Mouse (Mus musculus) R1 (cell line): Measurements from ENCODE around the gene 3110070M22Rik.
A peak's percentile ranks its signal among the peaks of the same experiment; 100 is the strongest.
"Not testable (repeated sequence)": the region's sequence is repeated elsewhere in the genome, so short reads cannot be mapped to it uniquely, and the experiment has no call there.

Experiments used
- DNase-seq: peaks from one replicate; pipeline ENCODE4 v3.0.0-alpha.2; 2018; ENCODE audit warnings: low read depth, low spot score

The 3110070M22Rik gene

GRCm38 (mm10) chr13:119487880-119488580, at the start of gene 3110070M22Rik, which contains the start of gene Tmem267:
TSS of gene 3110070M22Rik (minus strand) at chr13:119488383.
TSS of gene Tmem267 (plus strand) at chr13:119488039.
- DNase-seq = peak; percentile 81

DNA sequence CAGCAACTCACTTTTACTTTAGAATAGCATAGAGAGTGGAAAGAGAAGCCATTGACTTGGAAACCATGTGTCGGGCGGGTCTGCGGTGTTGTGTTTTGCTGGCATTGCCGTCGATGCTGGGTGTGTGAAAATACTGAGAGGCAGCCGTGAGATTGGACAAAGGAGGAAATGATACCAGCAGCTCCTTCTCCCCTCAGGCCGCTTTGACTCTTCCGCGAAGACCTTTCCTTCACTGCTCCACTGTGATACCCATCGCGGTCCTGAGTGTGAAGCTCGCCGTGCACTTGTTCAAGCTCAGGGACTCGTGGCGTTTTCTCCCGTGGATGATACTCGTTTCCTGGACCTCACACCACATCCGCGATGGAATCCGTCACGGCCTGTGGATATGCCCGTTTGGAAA, 6.8 kb upstream of the 3110070M22Rik start:
- not testable (repeated sequence) for DNase-seq

GRCm38 (mm10) chr13:119492083-119492482, 3.9 kb upstream of the 3110070M22Rik start:
- DNase-seq = not testable (repeated sequence)

DNA sequence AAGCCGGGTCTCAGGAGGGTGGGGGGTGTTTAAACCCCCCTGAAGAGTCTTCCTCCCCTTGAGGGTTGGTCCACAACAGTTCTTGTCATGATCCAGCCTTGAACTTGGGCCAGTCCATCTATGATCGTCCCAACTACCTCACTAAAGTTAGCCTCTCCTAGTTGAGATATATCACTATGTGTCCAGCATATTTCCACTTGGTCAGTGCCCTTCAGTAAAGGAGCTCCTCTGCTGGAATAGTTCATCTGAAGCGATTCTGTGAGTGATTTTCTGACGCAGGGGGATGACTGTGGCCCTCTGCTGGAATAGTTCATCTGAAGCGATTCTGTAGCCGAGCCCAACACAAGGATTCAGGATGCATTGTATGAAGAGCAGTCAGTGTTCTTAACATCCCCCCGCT, 829 bp downstream of the 3110070M22Rik start:
- DNase-seq = no peak

- DNase-seq = no peak
These were observed 10.4 kb downstream of the 3110070M22Rik start for GRCm38 (mm10) chr13:119477789-119478188.

GRCm38 (mm10) chr13:119476631-119477030, 11.6 kb downstream of the 3110070M22Rik start:
- no peak for DNase-seq

GRCm38 (mm10) chr13:119462596-119463560, 25.3 kb downstream of the 3110070M22Rik start, which contains the start of gene 4833420G17Rik:
TSS of gene 4833420G17Rik (plus strand) at chr13:119462768.
- peak; percentile 96 for DNase-seq

DNA sequence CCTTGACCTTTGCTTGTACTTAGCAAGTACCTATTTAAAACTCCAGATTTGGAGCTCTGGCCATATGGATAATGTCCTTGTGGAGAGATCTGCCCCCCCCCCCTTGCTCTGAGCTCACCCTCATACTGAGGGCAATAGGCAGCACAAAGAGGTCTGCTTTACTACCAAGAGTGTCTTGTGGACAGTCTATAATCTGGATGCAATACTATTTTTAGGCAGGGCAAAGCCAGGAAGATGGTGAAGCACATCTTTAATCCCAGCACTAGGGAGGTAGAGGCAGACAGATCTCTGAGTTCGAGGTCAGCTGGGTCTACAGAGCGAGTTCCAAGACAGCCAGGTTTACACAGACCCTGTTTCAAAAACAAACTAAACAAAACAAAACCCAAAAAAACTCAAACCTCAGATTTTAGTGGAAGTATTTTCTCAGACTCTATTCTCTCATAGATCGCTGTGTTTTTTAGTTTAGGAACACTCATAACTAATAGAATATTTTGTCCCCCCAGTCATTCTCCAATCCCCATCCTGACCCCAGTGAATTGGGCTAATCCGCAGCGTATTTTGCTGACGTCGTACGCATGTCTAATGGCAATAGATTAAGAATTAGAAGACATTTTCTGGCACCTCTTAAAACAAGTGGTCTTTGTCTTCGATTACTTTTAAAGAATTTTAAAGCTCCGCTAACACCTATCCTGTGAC, 26.1 kb downstream of the 3110070M22Rik start:
- no peak for DNase-seq

GRCm38 (mm10) chr13:119456342-119456741, 31.8 kb downstream of the 3110070M22Rik start:
- DNase-seq = no peak

- no peak for DNase-seq
These were observed 33.1 kb downstream of the 3110070M22Rik start for GRCm38 (mm10) chr13:119455082-119455481.

DNA sequence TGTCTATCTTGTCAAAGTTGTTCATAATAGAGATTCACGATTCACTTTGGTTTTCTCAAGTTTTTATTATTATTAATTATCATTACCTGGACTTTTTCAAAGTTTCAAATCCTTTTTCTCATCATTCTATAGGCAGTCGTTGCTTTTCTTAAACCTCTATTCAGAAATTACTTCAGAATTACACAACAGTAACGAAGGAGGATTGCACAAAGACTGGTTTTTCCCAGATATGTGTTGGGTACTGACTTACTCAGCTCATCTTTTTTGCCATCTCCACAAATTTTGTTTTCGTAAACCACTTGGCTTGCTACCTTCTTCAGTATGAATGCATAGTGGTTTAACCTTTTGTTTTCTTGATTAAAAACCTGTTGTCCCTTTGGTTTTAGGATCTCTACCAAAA, 34.6 kb downstream of the 3110070M22Rik start:
- DNase-seq = no peak

DNA sequence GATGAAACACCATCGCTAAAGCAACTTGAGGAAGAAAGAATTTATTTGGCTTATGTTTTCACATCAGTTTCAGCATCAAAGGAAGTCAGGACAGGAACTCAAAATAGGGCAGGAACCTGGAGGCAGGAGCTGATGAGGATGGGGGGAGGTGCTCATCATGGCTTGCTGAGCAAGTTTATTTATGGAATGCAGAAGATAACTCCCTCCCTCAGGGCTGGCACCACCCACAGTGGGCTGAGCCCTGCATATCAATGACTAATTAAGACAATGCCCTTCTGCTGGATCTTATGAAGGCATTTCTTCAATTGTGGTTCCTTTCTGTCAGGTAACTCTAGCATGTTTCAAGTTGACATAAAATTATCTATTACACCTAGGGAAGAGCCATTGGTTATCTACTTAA, 45.9 kb downstream of the 3110070M22Rik start:
- DNase-seq = peak; percentile 42
